Mouse (Mus musculus) forebrain, postnatal 0 days (tissue): ENCODE measurements around the gene Slc39a11. TPM values are rescaled to one million over a fixed set of nuclear protein-coding genes. Genes with fewer than 3 reads are reported as not detected.
A peak's percentile ranks its signal among the peaks of the same experiment; 100 is the strongest.

Experiments used
- ATAC-seq: fragments of 200-750 bp; cut with Nextera tagmentation; 2 replicates; pipeline ENCODE4 v1.8.0; 2017; ENCODE audit warnings: mild to moderate bottlenecking, moderate library complexity
- DNase-seq: peaks from one replicate; pipeline ENCODE4 v3.0.0-alpha.2; 2015
- H3K27ac ChIP-seq: fragments of 300-500 bp; sonication (generic); 2 replicates; pipeline ENCODE4 v1.5.1; 2014; ENCODE audit warnings: low read depth, mild to moderate bottlenecking, antibody characterized with exemption, low read length, moderate library complexity, mixed read lengths
- H3K27me3 ChIP-seq: fragments of 300-500 bp; sonication (generic); 2 replicates; pipeline ENCODE4 v1.6.1; 2014; ENCODE audit warnings: mild to moderate bottlenecking, low read length, mixed read lengths; ENCODE audit not compliant: insufficient read depth
- H3K36me3 ChIP-seq: fragments of 300-500 bp; sonication (generic); 2 replicates; pipeline ENCODE4 v1.6.1; 2014; ENCODE audit warnings: mild to moderate bottlenecking, moderate library complexity; ENCODE audit not compliant: insufficient read depth
- H3K4me1 ChIP-seq: fragments of 300-500 bp; sonication (generic); 2 replicates; pipeline ENCODE4 v1.6.1; 2014; ENCODE audit warnings: antibody characterized with exemption; ENCODE audit not compliant: insufficient read depth
- H3K4me2 ChIP-seq: fragments of 300-500 bp; sonication (generic); 2 replicates; pipeline ENCODE4 v1.6.1; 2014; ENCODE audit warnings: low read depth, mild to moderate bottlenecking, moderate library complexity
- H3K4me3 ChIP-seq: fragments of 300-500 bp; sonication (generic); 2 replicates; pipeline ENCODE4 v1.5.1; 2014; ENCODE audit warnings: low read depth, low read length, mixed read lengths
- H3K9ac ChIP-seq: fragments of 300-500 bp; sonication (generic); 2 replicates; pipeline ENCODE4 v1.6.1; 2014; ENCODE audit warnings: mild to moderate bottlenecking
- H3K9me3 ChIP-seq: fragments of 300-500 bp; sonication (generic); 2 replicates; pipeline ENCODE4 v1.6.1; 2016; ENCODE audit warnings: low read length
- CTCF ChIP-seq: sonication (generic); IDR thresholded peaks from 2 replicates; pipeline ENCODE4 v1.5.1; 2016; ENCODE audit warnings: antibody characterized with exemption, control low read depth, low read depth
- WGBS: fragments of 180-500 bp; shearing (Covaris S2); extraction: QIAGEN DNeasy Blood & Tissue Kit; methylation state at CpG from one replicate; pipeline ENCODE4 v1.1.7; 2014; 5-methylcytosine and 5-hydroxymethylcytosine counted together
- polyA plus RNA-seq: library from polyadenylated mRNA; unstranded; fragments of >200 nt; fragmentation: Nextera tagmentation; extraction: Ambion mirVana; gene quantifications from 2 replicates; pipeline ENCODE4 v1.2.1, GENCODE M21; 2015
- total RNA-seq: library from RNA; depleted of rRNA; stranded (reverse); fragments of >200 nt; gene quantifications from 2 replicates; pipeline ENCODE4 v1.2.3, GENCODE M21; 2014

Slc39a11 gene
- total and polyA plus RNA-seq, 2 experiments from 2014 or later = 39.1 to 48.2 TPM

- Histone ChIP-seq H3K36me3 (no peaks in the 10 kb centered on the region), H3K27me3 (no peaks in the 10 kb centered on the region), H3K4me1 (no peaks in the 10 kb centered on the region), H3K27ac (no peak overlapping the region), H3K9ac (no peak overlapping the region), H3K4me3 (no peak overlapping the region), H3K9me3 (no peaks in the 10 kb centered on the region), H3K4me2 (no peak overlapping the region)
- 15% methylated on average over 2 of the region's 2 CpGs for WGBS
- DNase-seq (peak; percentile 92), ATAC-seq (peak; percentile 58)
- TF ChIP-seq CTCF = peak; percentile 99
Observed at GRCm38 (mm10) chr11:113297765-113298164, 352.1 kb downstream of the Slc39a11 start.

- Histone ChIP-seq H3K4me2 (no peak overlapping the region), H3K9ac (no peak overlapping the region), H3K27ac (no peak overlapping the region), H3K9me3 (no peaks in the 10 kb centered on the region), H3K4me3 (no peak overlapping the region), H3K27me3 (no peaks in the 10 kb centered on the region), H3K36me3 (no peaks in the 10 kb centered on the region), H3K4me1 (no peaks in the 10 kb centered on the region)
- WGBS = 92% methylated on average over 22 of the region's 22 CpGs
- TF ChIP-seq CTCF = no peak
- no peak for DNase-seq
- ATAC-seq = no peak
Observed at GRCm38 (mm10) chr11:113296912-113297625, 352.8 kb downstream of the Slc39a11 start.

DNA sequence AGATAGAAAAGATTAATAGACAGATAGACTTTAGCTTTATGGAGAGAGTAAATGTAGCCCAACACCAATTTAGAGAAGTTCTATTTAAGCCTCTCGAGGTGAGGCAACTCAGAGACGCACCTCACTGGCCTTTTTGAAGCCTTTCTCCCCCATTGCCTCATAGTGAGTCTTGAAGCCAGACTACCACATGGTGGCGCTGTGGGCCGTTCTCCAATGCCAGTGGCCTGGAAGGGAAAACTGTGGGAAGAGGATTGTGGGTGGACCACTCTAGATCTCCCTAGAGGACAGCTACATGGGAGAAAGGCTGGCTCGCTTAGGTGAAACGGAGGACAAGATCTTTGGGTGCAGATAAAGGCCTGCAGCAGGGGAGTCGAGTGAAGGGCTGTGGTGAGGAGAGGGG, 353.7 kb downstream of the Slc39a11 start:
- ATAC-seq = peak; percentile 51
- no peak overlapping the region for H3K4me2 ChIP-seq

GRCm38 (mm10) chr11:113294518-113294917, 355.4 kb downstream of the Slc39a11 start:
- DNase-seq (peak; percentile 44), ATAC-seq (peak; percentile 77)
- H3K36me3 ChIP-seq = no peaks in the 10 kb centered on the region
- 15% methylated on average over 8 of the region's 8 CpGs for WGBS
- H3K27ac ChIP-seq = no peak overlapping the region
- no peaks in the 10 kb centered on the region for H3K9me3 ChIP-seq
- no peak overlapping the region for H3K9ac ChIP-seq
- H3K4me3 ChIP-seq = no peak overlapping the region
- no peaks in the 10 kb centered on the region for H3K27me3 ChIP-seq
- no peak overlapping the region for H3K4me2 ChIP-seq
- no peak for TF ChIP-seq CTCF
- H3K4me1 ChIP-seq = no peaks in the 10 kb centered on the region

More for the DNA sequence above, 353.7 kb downstream of the Slc39a11 start:
- no peak overlapping the region for H3K4me3 ChIP-seq
- no peaks in the 10 kb centered on the region for H3K9me3 ChIP-seq
- H3K27ac ChIP-seq = no peak overlapping the region
- H3K27me3 ChIP-seq = no peaks in the 10 kb centered on the region
- TF ChIP-seq CTCF = peak; percentile 97
- H3K4me1 ChIP-seq = no peaks in the 10 kb centered on the region
- no peaks in the 10 kb centered on the region for H3K36me3 ChIP-seq
- WGBS = 24% methylated on average over 7 of the region's 7 CpGs
- DNase-seq = peak; percentile 91
- H3K9ac ChIP-seq = no peak overlapping the region

GRCm38 (mm10) chr11:113292906-113293614, 356.8 kb downstream of the Slc39a11 start:
- H3K36me3 ChIP-seq = no peaks in the 10 kb centered on the region
- no peak overlapping the region for H3K9ac ChIP-seq
- TF ChIP-seq CTCF = no peak
- no peaks in the 10 kb centered on the region for H3K27me3 ChIP-seq
- no peak overlapping the region for H3K27ac ChIP-seq
- no peaks in the 10 kb centered on the region for H3K9me3 ChIP-seq
- H3K4me3 ChIP-seq = no peak overlapping the region
- H3K4me1 ChIP-seq = no peaks in the 10 kb centered on the region
- DNase-seq (no peak), ATAC-seq (no peak)
- no peak overlapping the region for H3K4me2 ChIP-seq
- 81% methylated on average over 13 of the region's 13 CpGs for WGBS

GRCm38 (mm10) chr11:113291781-113292714, 357.8 kb downstream of the Slc39a11 start:
- DNase-seq = no peak
- Histone ChIP-seq H3K4me2 (no peak overlapping the region), H3K36me3 (no peaks in the 10 kb centered on the region), H3K27me3 (no peaks in the 10 kb centered on the region), H3K9me3 (no peaks in the 10 kb centered on the region), H3K4me3 (no peak overlapping the region), H3K4me1 (no peaks in the 10 kb centered on the region), H3K9ac (no peak overlapping the region), H3K27ac (no peak overlapping the region)
- whole genome bisulfite sequencing = 49% methylated on average over 17 of the region's 17 CpGs
- ATAC-seq = no peak
- no peak for TF ChIP-seq CTCF

DNA sequence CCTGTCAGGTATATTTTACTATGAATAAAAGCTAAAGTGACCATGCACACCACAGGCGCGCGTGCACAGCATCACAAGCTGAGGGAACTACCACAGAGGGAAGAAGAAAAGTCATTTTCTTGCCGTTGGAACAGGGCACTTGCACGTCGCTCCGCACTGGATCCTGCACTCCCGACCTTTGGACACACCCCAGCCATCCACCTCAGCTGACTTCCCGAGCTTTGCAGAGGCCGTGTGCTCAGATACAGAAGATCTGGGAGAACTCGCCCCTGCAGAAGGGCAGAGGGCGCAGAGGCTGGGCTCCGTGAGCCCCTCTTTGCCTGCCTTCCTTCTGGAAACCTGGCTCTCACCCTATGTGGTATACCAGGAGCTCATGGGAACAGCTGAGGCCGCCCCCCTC, 359.0 kb downstream of the Slc39a11 start:
- H3K9me3 ChIP-seq = no peaks in the 10 kb centered on the region
- no peak overlapping the region for H3K27ac ChIP-seq
- no peaks in the 10 kb centered on the region for H3K4me1 ChIP-seq
- 88% methylated on average over 14 of the region's 14 CpGs for WGBS
- H3K9ac ChIP-seq = no peak overlapping the region
- DNase-seq (no peak), ATAC-seq (no peak)
- H3K36me3 ChIP-seq = no peaks in the 10 kb centered on the region
- H3K27me3 ChIP-seq = no peaks in the 10 kb centered on the region
- H3K4me2 ChIP-seq = no peak overlapping the region
- no peak overlapping the region for H3K4me3 ChIP-seq
- TF ChIP-seq CTCF = no peak
